Mouse (Mus musculus) B cell, adult 2 months (primary cell): ENCODE results near the gene Atcay.

Experiments used
- DNase-seq, 2 experiments: peaks; one replicate each; pipeline ENCODE4 v3.0.0; 2022

Atcay gene

DNA sequence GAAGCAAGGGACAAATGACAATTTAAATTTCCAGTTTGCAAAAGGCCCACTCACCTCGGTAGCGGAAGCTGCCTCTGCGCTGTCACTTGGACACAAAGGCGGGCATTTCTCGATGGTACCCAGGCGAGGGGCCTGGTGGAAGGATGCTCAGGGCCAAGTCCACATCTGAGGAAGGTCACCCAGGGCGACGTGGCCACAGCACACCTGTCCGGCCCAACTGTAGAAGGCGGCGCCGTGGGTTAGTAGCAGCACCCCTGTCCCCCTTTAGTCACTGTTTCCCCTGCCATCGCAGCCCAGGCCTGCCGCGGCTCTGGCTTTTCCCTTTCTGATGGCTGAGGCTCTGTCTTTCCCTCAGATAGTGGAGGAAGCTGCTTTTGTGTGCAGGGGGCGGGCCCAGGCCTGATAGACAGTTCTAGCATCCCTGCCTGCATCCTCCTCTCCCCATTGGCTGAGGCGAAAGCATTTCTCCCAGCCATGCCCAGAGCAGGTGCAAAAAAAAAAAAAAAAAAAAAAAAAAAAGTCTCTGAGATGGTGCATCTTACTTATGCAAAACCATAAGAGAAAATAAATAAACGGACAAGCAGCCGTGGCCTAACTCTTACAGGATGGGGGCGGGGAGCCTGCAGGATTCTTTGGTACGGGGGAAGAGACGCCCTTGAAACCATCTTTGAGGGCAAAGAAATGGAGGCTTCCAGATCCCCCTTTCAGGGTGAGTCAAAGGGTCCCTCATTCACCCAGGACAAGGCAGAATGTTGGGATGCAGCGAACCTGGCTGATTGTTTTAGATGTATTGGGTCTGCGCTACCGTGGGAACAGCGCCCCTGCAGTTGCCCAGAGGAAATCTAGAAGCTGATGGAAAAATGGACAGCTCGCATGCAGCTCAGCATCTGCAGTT, at the start of gene Atcay:
TSS of gene Atcay (minus strand) at position 396 of the 895 bp plus-strand sequence.
- DNase-seq: peak; percentile 31 to 37

DNA sequence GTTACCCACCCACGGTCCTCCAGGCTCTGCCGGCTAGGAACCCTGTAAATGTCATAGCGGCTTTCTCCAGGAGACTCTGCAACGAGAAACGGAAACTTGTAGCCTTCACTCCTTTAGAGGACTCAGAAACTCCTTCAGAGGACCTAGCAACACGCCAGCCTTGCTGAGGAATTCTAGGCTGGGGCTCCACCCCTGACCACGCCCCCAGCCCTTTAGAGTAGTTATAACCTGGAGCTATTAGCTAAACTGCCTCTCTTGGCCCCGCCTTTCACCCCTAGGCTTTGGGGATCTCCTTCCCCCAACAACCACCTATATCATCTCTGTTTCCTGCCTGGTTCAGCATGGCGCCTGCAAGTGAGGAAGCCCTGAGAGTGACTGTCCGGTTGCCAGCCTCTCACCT, 48.9 kb upstream of the Atcay start:
- DNase-seq: no peak

DNA sequence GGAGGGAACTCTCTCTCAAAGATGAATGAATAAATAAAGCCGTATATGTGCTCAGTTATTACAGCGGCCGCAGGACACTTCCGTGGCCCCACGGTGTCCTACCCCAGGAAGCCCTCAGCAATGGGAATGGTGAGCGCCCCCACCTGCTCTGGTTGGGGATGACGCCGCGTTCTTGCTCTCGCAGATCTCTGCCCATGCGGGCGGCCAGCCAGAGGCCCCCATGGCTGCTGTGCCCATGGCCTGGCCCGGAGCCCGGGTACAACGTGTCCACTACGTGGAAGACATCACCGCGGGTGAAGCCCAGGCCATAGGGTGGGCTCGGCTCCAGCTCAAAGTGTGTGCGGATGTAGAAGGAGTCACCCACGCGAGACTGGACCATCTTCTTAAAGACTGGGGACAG, 47.0 kb upstream of the Atcay start:
- no peak for DNase-seq

DNA sequence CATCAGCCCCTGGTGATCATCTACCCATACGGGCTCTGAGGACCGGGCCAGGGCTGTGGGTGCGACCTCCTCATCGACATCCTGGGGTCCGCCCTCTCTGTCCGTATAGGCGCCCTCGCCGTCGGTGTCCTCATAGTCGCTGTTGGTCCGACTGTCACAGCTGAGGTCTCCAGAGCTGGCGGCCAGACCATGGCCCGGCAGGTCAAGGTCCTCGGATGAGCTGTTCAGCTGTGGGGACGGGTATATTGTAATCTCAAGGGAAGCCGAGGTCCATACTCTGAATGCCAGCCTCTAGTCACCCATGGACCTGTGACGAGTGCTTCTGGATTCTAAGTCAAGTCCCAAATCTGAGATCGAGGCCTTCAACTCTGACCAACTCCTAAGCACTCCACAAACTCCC, 43.2 kb upstream of the Atcay start:
- DNase-seq: no peak

DNA sequence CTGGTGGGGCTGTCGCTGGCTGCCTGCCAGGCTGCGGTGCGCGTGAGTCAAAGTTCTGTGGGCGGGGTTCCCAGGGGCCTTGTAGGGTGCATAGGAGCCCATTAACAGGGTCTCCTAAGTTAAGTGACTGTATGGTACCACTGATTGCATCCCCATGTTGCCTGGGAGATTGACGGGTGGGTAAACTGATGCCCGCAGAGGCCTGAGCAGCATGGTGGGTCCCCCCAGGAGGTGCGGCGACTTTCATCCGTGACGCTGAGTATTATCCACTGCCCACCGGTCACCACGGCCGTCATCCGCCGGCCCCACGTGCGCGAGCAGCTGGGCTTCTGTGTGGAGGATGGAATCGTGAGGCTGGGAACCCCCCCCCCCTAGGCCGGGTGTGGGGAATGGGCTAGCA, 41.7 kb upstream of the Atcay start:
- DNase-seq: no peak

DNA sequence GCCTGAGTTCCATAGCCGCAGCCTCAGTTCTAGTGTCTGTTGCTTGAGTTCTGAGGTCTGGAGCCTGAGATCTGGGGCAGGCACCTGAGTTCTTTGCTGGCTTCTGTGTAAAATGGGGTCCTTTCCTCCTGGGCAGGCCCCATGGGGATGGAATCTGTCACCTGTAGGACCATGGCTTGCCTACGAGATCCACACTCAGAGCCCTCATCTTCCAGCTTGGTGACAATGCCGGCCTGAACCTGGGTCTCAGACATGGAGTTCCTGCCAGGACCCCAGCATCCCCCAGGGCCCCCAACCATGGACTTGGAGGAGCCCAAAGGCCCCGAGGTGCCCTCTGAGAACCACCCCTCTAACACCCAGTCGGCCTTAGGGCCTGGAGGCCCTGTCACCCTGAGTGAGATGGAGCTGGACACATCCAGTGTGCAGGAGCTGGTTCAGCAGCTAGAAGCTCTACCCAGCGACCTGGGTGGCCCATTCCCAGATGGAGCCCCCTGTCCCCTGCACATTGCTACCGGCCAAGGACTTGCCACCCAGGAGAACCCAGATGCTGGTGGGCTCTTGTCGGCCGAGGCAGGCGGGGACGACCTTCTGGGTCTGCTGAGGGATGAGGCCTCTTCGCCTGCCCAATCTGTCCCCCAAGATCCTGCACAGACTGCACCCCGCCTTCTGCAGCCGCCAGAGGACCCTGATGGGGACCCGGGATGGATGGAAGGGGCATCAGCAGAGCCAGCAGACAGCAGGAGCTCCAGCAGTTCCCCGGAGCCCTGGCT, 38.2 kb upstream of the Atcay start:
- no peak for DNase-seq

DNA sequence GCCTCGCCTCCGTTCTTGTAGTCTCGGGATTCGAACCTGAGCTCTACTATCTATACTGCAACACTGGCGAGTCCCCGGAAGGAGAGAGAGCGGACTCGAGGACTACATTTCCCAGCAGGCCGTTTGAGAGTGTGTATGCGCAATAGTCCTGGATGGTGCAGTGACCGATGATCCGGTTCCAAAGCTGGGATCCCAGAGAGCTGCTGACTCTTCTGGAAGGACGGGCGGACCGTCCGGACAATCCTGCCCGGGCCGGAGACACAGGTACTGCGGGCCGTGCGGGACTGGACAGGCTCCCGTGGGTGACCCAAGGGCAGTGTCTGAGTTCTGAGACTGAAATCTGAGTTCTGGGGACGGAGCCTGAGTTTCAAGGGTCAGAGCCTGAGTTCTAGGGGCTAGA, 37.4 kb upstream of the Atcay start:
- DNase-seq: peak; percentile 74 to 77

DNA sequence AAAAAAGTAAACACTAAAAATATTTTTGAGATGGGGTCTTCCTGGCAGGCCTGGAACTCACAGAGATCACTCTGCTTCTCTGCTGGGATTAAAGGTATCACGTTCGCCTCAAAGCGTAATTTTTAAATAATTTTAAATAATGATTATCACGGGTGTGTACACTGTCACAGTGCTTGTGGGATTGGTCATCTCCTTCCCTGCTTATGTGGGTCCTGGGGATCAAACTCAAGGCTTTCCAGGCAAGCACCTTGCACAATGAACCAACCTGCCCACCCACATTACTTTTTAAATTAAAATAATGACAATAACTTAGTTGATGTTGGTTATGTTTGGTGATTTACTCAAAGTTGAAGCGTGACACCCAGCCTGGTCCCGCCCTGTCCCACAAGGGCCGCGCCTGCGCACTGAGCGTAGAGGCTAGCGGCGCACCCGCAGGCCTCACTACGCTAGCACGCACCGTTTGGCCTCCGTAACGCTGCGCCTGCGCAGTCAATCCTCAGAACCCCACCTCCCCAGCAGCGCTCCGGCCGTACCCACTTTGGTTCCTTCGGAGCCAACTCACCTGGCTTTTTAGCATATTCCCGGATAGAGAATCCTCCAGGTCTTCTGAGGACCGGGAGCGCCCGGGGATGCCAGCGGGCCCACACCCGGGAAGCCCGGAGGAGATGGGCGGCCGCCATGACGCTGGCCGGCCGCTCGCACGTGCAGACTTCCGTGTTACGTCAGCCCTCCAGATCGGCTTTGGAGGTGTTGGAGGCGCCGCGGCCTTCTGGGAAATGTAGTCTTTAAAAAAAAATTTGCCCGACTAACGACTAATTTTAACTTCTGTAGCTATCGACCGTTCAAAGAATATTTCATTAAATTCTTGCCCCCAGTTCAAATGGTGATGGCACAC, 35.8 kb upstream of the Atcay start, which contains the start of the genes Mrpl54 and Apba3:
TSS of gene Mrpl54 (minus strand) at position 724 of the 895 bp plus-strand sequence.
TSS of gene Apba3 (plus strand) at position 750 of the 895 bp plus-strand sequence.
- peak; percentile 95 to 97 for DNase-seq

DNA sequence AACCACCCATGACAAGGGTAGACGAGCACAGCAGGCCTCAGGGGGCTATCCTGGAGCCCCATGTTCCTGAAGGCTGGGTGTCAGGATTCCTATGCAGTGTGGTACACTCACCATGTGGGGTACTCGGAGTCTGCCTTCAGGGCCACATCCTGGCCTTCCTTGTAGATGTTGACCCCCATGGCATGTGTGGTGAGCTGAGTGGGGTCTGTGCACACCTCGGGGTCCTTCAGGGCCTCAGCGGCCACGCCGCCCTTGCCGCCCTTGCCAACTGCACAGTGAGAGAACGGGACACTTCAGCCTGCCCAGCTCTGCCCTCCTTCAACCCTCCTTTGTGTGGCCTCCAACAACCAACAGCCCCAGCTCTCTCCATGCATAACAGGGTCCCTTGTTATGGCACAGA, 34.9 kb upstream of the Atcay start:
- DNase-seq: no peak

DNA sequence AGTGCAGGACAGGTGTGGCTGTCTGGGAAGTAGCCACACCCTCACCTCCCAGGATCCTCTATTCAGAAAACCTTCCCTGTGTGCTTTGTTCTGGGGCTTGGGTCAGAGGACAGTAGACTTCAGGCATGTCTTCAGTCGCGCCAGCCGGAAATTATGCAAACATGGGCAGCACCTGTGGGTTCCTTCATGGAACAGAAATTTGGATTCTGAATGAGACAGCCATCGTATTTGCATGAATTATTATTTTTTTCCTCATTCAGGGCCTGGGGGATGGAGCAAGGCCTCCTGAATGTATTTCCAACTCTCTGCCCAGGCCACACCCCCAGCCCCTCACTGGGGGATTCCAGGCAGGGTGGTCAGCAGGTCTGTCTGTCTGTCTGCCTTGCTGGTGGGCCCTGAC, 30.4 kb upstream of the Atcay start:
- DNase-seq: no peak

DNA sequence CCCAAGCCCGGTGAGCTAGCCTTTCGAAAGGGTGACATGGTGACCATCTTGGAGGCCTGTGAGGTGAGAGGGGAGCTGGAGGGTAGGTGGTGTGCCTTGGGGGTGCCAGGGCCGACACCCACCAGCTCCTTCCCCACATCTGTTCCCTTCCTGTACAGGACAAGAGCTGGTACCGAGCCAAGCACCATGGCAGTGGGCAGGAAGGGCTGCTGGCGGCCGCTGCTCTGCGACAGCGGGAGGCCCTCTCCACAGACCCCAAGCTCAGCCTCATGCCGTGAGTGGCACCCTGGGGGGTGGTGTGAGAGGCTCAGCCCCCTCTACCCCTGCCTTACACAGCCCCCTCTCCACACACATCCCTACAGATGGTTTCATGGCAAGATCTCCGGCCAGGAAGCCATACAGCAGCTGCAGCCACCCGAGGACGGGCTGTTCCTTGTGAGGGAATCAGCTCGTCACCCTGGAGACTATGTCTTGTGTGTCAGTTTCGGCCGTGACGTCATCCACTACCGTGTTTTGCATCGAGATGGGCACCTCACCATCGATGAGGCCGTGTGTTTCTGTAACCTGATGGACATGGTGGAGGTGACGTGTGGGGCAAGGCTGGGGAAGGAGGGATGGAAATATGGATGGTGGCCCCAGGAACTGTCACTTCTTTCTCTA, 28.7 kb upstream of the Atcay start:
- DNase-seq: no peak

DNA sequence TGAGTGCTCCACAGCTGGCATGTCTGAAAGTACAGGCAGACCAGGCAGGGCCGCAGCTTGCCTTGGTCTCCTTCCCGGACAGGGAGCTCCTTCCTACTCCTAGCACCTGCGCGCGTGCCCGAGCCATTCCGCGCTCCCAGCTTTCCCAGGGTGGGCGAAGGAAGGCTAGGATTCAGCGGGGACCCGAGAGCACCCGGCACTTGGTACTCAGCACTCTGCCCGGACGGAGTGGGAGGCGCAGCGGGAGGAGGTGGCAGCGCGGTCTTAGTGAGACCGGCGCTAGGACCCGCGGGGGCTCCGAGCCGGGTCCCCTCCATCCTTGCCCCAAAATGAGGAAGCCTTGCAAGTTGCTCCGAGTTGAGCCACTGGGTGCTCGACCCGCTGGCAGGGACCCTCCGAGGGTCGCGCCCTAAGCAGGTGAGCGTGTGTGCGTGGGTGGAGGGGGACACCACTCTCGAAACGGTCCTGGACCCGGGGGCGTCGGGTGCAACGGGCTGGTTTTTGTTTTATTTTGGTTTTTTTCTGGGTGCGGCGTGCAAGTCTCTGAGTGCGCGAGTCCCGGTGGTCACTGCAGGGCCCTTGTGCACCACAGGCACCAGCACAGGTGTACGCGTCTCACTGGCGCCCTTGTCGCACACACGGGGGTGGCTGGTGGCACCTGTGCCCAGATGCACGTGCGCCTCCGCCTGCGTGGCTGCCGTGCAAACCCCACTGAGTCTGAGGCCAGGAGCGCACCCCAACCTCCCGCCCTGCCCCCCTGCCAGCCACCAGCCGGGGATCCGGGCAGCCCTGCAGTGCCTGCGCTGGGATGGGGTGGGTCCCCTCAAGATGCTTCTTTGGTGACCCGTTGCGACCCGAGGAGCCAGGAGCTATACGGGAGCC, 26.8 kb upstream of the Atcay start:
- DNase-seq: peak; percentile 72 to 73

DNA sequence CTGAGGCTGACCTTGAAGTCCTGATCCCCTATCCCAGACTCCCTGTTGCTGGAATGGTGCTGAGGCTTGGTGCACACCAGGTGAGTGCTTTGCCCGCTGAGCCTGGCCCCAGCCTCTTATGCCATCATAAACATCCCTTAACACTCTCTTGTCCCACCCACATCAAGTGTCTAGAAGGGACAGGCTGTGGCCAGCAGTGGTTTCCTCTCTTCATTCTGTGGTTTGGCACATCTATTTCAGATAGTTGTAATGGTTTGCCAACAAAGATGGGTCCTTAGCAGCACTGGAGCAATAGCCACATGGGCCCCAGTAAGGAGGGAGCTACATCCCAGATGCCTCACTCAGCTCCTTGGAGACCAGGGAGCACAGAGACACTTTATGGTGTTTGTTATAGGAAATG, 24.3 kb upstream of the Atcay start:
- no peak for DNase-seq

DNA sequence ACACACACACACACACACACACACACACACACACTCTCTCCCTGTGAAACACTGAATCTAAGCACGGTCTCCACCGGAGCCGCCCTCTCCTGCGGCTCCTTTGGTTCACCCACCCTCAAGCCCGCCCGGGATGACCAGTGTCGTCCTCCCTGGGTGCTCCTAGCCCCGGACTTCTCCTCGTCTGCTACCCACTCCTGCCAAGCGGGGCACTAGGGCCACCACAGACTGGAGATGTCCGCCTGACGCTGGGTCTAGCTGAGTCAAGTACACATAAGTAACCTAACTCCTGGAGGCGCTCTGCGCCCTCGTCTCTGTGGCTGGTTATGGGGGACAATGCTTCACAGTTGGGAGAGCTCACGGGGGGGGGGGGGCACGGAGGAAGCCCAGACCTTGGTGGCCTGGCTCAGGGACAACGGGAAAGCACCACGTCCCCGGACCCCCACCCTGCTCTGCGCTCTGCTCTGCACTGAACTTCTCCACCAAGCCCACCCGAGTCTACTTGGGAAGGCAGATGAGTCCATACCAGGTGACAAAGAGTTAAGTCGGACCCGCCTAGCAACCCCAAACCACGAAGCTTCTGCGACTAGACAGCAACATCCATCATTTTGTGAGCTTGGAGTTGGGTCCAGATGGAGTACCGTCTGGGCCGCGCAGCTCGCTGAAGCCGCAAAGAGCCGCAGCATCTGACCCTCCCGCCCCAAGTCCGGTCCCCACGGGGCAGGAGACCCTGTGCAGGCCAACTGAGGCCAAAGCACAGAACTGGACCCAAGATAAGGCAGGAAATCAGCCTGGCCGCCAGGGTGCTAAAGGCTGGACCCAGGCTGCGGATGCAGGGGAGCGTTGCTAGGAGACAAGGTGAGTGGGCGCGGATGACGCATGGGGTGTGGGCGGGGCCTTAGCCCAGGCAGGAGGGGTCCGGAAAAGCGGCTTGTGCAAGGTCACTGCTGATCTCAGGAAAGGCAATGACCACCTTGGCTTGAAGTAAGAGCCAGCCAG, 22.1 kb upstream of the Atcay start, which contains the start of gene Matk:
TSS of gene Matk (plus strand) at position 512 of the 996 bp plus-strand sequence.
- DNase-seq: peak; percentile 81 to 82

DNA sequence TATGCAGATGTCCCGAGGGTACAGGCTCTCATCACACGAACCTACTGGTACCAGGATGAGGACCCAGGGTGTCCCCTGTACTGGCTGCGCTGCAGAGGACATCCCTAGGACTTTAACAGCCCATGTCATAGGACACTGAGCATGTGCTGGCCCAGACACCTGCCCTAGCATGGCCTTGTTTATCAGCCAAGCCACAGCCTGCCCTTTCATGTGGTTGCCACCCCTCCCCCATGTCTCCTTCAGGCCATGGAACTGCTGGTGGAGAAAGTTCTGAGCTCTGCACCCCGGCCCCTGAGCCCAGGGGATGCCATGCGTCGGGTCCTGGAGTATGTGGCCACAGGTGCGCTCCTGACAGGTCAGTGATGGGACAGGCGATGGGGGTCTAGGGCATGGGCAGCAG, 18.8 kb upstream of the Atcay start:
- DNase-seq: no peak

DNA sequence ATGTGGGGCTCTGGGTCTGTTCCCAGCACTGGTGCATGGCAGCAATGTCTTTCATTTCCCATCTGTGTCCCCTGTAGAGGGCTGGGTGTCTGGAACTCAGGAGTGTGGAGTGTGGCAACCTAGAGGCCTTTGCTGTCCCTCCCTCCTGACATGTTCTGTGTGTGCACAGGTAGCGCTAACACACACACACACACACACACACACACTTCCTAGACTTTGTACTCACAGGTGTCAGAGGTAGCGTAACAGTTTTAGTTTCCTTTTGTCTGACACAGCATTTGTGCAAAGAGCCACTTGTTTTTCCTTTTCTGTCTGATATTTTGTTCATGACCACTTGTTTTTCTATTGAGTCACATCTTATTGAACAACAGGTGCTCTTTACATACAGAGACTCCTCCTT, 17.2 kb upstream of the Atcay start:
- DNase-seq: no peak

DNA sequence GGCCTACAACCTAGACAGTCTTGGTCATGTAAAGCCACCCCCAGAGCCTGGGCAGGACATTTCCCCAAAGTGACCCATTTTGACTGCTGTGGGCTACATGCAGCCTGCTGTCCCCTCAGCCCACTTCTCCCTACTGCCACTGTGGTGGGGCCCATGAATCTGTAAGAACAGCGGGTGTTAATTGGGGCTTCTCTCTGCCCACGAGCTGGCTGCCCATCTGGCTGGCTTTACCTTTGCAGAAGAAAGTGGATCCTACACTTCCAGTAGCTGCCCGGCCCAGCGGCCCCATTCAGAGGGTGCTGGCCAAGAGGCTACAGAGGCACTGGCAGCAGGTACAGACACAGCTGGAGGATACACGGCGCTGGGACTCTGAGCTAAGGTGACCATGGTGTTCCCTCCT, 14.5 kb upstream of the Atcay start:
- DNase-seq: no peak

DNA sequence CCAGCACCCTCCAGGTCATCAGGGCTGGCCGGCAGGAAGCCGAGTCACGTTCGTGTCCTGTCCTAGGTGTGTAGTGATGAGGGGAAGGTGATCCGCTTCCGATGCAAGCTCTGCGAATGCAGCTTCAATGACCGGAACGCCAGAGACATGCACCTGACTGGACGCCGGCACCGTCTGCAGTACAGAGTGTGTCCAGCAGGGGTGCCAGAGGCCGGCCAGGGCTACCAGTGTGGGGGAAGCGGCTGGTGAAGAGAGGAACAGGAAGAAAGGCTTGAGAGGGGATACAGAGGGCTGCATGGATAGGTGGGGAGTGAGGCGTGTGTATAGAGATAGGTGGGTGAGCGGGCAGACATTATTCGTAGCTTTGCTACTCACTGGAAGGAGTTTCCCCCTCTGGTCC, 14.0 kb upstream of the Atcay start:
- peak; percentile 93 for DNase-seq

DNA sequence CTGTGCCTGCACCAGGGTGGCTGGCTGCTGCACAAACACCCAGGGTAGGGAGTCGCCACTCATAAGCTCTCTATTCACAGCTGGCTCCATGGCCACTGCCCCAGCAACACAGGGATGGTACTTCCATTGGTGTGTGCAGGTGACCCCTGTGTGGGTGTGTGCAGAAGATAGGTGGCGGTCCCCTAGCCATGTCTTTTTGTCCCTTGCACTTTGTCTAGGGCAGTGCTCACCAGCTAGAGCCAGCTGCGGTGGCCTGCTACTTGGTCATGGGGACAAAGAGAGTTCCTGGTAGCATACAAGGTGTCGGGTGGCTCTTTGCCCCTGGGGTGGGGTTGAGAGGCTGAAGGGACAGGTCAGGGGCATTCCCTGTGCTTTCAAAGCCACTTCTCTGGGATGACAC, 13.5 kb upstream of the Atcay start:
- no peak for DNase-seq

DNA sequence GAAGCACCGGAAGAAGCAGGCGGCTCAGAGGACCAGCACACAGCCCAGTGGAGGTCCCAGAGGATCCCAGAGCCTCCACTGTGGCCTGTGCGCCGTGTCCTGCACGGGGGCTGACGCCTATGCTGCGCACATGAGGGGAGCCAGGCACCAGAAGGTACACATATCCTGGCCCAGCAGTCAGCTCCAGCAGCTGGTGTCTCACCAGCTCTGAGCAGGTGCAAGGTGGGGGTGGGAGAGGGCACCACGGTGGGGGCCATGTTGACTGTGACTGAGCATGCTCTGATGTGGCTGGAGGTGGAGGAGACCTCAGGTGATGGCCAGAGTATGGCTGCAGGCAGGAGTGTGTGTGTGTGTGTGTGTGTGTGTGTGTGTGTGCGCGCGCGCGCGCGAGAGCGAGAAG, 11.4 kb upstream of the Atcay start:
- DNase-seq: no peak
